Mouse (Mus musculus) adrenal gland, adult 8-10 months (tissue): ENCODE measurements around the gene Tada2a. TPM values are rescaled to one million over a fixed set of nuclear protein-coding genes. Genes with fewer than 3 reads are reported as not detected.

ENCODE experiments used
- DNase-seq: peaks from one replicate; pipeline ENCODE4 v3.0.0; 2022
- total RNA-seq, 4 experiments: library from RNA; stranded (reverse); gene quantifications; 2 replicates each; pipeline ENCODE4 v1.2.4; 2022

The Tada2a gene
- total RNA-seq, 4 experiments from 2014 or later, result 13.6 to 33.0 (median 22.9) TPM

DNA sequence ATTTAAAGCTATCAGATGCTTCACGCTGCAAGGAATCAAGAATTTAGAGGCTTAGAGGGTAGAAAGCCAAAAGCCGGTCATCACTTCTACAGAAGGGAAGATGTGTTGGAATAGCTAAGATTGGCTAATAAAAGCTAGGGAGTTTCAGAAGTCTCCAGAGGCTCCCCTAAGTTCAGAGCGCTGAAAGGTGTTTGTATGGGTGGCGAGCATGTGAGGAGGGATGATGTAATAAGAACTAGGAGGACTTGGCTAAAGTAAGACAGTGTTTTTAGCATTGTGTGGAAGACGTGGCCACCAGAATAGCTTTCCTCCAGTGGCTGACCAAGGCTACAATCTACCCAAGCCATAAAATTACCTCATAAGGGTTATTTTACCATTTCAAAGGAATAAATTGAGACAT, 15.8 kb downstream of the Tada2a start:
- no peak for DNase-seq

DNA sequence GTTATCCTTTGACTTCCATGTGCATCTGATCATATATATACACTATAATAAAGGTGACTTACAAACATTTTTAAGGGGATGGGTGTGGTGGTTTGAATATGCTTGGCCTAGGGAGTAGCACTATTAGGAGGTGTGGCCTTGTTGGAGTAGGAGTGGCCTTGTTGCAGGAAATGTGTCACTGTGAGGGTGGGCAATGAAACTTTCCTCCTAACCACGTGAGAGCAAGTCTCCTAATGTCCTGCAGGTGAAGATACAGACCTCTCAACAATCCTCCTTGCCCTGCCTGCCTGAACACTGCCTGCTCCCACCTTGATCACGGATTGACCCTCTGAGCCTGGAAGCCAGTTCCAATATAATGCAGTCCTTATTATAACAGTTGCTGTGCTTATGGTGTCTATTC, 22.3 kb downstream of the Tada2a start:
- DNase-seq, result no peak

DNA sequence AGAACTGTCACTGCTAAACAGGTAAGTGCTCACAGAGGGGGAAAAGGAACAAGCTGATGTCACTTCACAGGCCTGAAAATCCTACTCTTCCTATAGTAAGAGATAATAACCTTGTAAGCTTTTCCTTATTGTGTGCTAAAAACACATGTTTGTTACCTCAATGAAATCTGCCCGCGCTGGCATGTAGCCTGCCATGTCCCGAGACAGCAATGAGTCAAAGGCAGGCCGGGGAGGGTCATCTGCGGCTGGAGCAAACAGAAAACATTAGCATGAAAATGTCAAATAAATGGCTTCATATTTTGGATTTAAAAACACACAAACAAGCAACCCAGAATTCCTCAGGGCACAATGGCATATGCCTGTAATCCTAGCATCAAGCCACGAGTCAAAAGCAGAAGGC, 25.4 kb downstream of the Tada2a start:
- no peak for DNase-seq

DNA sequence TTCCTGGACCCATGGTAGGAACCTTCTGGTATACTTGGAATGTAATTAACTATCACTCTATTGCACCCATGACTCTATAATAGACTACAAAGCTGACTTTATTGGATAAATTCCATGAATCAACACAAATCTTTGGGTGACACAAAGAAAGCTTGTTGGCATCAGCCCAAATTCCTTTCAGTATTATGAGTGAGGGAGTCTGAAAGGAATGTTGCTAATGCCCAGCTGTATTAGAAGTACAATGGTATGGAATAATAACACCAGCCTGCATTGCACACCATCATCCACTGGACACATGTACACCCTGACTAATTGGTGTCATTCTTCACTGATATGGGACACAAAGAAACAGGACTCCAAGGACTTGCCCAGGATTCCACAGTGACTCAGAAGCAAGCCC, 28.2 kb downstream of the Tada2a start:
- no peak for DNase-seq

DNA sequence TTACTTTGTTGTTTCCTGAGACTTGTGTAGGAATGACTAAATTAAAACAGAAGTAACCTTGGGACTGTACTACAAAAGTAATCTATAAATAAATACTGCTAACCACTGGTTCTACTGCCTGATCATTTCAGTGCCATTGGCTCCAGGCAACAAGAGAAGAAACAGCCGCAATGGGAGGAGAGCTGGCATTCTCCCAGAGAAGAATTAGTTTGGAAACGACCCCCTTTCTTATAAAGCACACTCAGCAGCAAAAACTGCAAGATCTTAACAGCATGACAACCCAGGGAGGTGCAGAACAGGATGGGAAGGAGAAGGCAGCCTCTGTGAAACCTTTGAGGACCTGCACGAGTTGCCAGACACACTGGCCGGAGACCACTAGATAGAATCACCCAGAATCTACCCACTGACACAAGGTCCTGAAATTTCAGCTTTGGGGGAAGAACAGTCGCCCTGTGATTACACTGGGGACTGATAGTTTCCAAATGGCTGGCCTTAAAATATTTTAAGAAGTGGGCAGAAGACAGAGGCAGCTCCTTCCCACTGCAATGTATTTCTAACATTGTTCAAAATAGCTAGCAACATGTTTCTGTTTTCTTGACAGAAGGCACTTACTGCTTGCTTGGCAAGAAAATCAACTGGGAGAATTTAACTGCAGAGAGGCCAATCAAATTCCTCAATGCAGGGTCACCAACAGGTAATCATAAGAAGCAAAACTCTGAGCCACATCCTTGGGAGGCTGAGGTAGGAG, 32.0 kb downstream of the Tada2a start:
- no peak for DNase-seq

DNA sequence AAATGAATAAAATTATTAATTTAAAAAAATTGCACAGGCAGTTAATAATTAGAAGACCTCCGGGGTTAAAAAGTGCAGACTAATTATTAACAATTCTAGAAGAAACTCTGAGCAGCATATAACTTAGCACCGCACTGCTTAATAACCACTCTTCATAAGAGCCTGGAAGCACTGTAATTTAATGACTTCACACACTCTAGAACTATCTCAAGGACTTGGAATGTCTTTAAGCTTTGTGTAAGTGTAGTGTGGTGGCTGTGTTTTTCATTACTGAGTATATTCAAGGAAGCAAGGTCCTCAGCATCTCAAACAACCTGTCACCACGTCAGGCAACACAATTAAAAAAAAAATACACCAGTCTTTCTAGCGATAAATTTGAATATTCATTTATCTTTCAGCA, 34.3 kb downstream of the Tada2a start:
- no peak for DNase-seq

DNA sequence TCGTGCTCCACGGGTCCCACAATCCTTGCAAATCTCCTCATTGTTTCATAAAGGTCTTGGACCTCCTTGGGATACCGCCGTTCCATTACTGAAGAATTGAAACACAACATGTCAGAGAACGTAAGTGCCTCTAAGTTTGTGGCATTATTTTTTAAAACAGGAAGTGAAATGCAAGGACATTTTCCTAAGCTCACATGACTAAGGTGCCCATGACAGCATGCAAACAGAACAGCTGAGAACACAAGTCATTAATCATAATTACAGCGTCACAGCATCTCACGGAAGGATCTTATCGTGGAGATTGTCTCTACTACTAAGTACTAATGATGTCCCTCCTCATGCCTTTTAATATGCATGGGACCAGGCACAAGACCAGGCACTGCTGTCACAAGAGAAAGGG, 38.8 kb downstream of the Tada2a start:
- DNase-seq, result no peak

DNA sequence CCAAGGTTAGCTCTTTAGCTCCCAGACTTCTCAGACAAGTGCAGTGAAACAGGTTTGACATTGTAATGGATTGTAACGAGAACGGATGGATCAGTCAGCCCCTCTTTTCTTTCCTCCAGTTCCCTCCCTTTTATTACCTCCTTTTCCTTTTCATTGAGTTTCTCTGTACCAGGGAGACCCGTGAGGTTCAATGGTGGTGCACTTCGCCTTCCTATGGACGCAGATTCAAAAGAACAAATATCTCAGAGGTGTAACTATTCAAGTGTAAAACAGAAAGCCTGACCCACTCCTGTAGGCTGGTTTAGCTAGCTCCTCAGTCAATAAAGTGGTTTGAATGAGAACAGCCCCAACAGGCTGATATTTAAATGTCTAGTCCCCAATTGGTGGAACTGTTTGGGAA, 47.5 kb downstream of the Tada2a start:
- no peak for DNase-seq

DNA sequence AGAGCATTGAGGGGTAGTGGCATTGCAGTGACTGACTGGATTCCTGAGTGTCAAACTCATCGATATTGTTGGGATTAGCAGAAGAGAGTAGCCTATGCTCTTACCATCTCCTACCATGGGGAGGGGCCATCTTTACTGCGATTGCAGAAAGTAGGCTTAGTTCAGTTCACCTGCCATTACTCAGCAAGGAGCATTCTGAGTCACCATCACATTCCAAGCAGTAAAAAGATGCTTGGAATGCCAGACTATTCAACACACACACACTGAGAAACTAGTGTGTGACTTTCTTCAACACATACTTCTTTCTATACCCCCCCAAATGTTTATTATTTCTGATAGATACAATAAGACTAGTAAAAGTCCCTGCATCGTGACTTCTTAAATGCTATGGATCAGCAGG, 49.1 kb downstream of the Tada2a start:
- DNase-seq, result no peak

DNA sequence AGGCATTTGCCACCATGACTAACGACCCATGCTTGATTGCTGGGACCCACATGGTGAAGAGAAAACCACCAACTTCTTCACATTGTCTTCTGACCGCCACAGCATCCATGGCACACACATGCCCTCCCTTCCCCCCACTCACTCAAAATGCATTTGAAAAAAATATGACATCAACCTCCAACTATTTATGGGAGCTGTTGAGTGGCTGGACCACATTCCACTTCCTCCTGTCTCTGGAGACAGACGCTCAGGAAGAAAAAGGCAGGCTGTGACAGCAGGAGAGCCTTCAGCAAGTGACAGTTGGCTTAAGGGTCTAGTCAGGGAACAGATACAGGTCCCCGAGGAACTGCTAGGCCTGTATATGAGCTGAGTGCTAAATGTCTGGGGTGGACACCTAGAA, 49.5 kb downstream of the Tada2a start:
- DNase-seq, result no peak

DNA sequence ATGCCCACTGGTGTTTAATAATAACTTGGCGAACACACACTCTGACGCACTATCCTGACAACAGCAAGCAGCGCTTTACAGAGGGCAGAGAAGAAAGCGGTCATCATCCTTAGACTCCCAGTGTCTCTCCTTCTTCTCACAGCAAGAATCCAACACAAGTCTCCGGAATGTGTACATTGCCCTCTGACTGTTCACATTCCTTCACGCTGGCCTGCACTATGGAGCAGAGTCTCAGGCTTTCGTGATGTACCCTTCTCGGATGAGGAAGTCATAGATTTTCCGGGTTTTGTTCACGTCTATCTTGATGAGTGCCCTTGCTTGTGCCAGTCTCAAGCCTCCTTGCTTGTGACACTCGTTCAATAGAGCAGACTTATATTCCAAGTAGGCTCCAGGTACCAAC, 50.0 kb downstream of the Tada2a start:
- DNase-seq, result no peak

DNA sequence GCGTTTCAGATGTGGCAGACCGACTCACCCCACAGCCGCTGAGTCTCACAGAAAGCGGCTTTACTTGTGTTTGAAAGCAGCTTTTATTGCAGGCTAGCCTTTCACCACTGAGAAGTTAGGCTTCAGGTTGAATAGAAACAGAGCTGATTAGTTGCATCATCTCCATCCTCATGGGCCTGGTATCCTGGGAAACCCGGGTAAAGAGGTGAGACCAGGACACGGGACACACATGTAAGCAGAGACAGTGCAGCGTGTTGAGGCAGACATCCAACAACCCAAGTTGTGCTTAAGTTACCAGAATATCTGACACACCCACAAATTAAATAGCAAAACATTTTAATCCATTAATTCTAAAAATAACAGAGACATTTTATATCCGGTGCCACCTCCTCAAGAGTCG, 50.8 kb downstream of the Tada2a start:
- DNase-seq, result no peak

DNA sequence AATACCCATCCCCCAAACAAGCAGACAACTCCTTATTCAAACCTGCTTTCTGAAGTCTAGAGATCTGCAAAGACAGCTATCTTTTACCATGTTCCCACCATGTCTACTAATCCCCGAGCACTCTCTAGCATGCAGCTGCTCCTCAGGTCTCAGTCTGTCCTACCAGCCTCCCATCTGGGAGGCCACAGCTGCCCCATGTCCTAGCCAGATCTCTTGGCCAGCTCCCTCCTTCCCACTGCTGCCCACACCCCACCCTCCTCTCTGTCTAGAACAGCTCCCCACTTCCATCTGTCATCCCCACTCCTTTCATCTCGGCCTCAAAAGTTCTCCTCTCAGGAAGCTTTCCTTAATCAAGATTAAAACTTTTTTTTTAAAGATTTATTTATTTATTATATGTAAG, 52.4 kb downstream of the Tada2a start:
- no peak for DNase-seq

DNA sequence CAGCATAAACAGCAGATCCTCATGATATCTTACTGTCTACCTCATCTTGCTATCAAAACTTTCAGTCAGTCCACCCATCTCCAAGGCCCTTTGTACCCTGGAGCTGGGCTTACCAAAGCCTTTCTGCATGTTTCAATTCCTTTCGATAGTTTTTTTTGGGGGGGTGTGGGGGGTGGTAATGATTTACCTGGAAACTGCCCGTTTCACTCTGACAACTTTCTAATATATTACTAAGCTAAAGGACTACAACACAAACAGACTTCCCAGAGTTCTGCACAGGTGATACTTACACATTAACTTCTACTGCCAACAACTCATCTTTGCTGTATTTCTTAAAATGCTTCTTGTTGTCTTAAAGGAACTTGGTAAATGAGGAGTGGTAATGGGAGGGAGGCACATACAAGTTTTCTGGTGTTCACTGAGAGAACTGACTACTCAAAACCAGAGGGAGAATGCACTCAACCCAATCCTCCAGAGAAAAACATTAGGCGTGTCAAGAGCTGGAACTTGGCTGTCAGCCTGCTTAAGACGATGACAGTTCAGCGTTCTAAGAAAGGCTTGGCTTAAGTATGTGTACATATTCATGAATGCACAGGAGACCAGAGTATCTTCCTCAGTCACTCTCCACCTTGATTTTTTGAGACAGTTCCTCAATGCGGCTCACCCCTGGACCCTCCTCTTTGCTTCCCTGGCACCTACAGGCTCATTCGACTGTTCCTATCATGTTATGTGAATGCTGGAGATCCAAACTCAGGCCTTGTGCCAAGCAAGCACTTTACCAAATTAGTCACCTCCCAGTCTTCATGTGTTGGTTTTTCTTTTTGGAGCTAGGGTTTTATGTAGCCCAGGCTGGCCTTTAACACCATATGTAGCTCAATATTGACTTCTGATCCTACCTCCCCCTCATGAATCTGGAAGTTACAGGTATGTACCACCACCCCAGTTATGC, 55.3 kb downstream of the Tada2a start:
- no peak for DNase-seq

DNA sequence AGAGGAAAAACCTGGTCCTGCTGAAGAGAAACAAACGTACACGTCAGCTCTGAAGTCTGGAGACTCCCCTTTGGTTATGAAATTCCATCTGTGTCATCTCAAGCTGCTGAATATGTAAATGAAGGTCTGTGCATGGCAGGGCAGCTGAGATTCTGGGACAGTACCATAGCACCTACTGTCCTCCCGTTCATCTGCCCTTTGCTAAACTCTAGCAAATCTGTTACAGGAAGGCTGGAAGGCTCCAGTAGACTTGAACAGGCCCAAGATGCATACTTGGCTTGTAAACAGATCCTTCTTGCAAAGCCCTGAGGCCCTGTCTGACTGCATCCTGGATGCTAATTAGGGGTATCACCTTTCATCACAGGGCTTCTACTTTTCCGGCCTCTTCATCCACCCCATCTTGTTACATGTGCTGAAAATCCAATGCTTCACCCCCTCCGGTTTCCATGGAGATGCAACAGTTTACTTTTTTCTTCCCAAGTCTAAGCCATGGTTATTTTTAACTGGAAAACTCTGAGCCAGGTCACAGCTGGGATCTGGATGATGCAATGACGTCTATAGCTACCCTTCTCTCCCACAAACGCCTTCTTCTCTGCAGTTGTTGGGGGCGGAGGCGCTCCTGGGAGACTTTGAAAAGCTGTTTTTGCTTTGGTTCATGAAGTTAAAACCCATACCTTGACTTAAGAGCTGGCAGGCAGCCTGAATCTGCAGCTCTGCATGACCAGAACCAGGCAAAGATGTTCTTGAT, 56.3 kb downstream of the Tada2a start:
- DNase-seq, result no peak

DNA sequence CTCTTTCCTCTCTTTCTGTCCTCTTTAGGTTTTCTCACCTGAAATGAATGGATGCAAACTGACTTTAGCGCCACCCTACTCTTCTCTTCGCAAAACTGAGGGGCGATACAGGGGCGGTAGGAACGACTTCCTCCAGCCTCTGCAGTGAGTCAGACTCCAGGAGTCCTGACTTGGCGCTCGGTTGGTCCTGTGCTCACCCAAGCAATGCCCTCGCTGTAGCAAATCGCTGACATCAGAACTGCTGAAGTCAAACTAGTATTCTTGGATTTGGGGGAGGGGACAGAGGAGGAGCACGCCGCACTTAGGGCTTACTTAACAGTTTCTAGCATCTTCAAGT, 60.4 kb downstream of the Tada2a start, which contains the start of gene Dusp14:
TSS of gene Dusp14 (minus strand) at position 228 of the 337 bp plus-strand sequence.
- no peak for DNase-seq

DNA sequence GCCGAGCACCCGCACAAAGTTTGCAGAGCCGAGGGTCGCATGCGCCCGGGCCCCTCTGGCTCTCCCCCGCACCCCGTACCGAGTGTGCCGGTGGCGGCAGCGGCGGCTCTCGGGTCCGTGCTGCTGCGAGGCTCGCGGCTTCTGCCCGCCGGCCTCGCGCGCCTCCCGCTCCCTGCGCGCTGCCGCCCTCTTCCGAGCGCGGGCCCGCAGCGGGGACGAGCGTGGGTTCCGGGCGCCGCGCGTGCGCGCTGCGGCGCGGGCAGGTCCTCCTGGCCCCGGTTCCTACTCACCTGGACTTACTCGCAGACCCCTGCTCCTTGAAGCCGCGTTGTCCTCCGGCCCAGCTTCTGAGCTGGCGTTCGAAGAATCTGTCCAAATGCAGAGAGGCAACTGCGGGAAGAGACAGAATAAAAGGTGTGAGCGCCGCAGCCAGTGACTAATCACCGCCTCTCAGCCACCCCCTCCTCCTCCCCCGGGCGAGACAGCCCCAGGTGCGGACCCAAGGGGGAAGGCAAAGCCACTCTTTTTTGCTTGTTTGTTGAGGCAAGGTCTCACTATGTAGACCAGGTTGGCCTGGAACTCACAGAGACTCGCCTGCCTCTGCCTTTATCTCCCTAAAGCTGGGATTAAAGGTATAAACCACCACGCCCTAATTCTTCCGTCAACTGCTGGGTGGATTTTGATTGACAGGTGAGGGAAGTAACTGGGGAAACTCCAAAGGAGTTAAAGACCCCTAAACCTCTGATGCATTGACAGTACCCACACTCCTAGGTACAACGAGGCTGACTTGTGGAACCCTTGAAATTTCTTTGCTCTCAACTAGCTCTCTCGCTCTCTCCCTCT, 61.0 kb downstream of the Tada2a start:
- peak; percentile 27 for DNase-seq

DNA sequence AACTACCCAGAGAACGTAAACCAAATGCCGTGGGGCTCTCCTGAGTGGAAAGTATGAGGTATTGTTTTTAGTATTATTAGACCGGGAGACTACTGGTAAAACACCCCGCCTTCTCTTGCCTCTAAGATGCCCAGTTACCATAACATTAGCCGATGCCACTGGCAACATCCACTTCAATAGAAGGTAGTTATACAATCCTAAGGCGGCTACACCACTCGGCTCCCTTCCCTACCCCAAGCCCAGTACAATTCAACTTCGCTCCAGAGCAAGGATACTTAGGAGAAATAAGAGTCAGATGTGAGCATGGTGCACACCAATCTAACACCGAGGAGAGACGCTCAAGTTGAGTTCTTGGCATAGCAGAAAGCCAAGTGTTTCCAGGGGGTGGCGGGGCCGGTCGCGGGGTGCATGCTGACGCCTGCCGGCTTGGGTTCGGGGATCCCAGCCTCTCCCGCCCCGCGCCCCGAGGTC, 61.6 kb downstream of the Tada2a start:
- no peak for DNase-seq

DNA sequence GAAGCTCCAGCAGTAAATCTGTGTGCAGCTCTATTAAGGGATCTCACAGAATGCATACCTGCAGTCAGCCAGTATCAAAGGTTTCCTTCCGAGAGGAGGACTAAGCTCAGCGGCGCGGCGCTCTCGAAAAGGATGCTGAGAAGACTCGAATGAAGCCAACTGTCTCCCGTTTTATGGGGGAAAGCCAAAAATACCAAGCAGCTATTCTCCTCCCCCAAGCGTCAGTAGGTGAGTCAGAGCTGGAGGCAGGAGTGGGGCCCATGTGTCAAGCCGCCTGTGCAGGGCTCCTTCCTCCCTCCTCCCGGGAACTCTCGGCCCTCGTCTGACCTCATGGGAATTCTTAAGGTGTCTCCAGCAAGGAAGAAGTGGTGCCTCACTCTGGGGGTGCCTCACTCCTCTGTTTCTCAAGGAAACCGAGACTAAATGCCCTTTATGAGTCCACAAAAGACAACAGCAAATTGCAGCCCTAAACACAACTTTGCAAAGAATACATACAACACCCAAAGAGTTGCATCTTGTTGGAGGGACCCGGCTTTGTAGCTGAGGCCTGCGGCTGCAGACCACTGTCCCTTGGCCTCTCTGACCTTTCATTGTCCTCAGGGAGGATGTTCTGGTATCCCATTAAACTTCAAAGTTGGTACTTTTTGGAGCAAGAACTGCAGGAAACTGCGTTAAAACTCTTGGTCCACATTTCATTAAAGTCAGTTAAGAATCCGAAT, 62.3 kb downstream of the Tada2a start:
- peak; percentile 77 for DNase-seq

DNA sequence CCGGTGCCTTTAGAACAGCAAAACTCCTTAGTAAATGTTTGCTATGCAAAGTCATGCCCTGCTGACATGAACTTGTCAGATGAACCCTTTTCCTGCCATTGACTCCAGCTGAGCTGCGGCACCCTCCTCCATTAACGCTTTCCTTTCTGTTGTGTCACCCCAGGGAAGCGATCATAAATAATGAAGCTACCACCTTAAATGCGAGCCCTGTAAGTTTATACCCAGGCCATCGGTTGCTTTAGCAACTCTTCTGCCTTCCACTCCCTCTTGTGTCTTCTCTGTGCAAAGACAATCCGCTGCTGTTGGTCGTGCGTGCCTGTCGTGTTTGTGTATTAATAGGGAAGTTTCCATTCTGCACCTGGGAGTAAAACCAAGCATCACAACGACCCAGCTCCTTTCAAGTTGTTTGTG, 63.3 kb downstream of the Tada2a start:
- DNase-seq, result no peak

DNA sequence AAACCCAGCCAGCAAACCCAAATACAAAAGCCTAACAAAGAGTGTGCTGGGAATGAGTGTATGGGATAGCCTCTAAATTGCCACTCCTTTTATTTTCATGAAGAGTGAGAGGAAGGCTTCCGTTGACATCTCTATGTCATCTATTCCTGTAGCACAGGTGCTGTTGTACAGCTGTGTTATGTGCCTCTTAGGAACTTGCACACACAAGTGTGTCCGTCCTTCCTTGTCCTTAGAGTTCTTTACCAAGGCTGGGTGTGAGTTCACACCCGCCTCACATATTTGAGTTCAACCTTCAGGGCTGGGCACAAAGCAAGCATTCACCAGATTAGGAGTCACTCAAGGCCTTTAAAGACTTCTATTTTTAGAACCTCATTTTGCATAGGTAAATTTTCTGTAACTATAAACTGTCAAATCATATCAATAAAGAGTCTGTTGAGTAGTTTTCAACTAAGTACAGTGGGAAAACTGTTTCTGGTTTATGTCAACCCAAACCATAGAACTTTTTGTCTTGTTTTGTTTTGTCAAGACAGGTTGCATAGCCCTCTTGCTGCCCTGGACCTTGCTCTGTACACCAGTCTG, 65.7 kb downstream of the Tada2a start:
- DNase-seq, result no peak
